In the genomic region with DNA sequence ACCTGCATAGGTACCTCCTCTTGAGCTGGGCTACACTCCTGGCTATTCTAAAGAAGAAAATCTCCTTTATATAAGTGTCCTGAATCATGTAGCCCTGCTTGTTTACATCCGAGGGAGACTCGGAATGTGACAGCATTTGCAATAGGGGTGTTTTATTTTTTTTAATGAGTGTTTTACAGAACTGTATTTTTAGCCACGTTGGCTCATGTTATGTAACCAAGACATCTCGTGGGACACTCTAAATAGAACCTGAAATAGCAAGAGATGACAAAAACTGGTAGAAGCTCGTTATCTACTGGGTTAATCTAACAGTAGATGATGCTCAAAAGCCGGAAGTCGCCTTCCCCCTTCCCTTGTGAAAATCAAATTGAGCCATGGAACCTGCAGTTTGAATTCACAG, we compare ENCODE assay signal across 16 mouse cellular contexts.
DNase-seq lines count a peak whose midpoint lies in the region; ATAC-seq and TF ChIP-seq lines count a peak whose summit lies in the region.
"Had no signal": no experiment of that assay in that cellular context is flagged by ENCODE, and none has a peak within 500 bp of the region (broad histone marks: within the 10 kb centered on the region; RNA-seq: fewer than 3 reads in every experiment).

No protein-coding gene starts in this region.

- H3K36me3 ChIP-seq in midbrain, embryonic 16.5 days (ENCODE audit: control insufficient read depth, insufficient read depth, low read length), result no peaks in the 10 kb centered on the region
- no peaks in the 10 kb centered on the region for H3K36me3 ChIP-seq in hindbrain, embryonic 13.5 days
- H3K36me3 ChIP-seq: neural tube, embryonic 13.5 days had no signal

- H3K27ac ChIP-seq in gastrocnemius, adult 2 months, result peak overlapping the region; percentile 58
- H3K27ac ChIP-seq in midbrain, embryonic 16.5 days (ENCODE audit: low read length), result no peak overlapping the region
- H3K27ac ChIP-seq in hindbrain, embryonic 13.5 days, result no peak overlapping the region
- H3K27ac ChIP-seq: embryonic facial prominence, embryonic 15.5 days; heart, adult 2 months; neural tube, embryonic 13.5 days had no signal

- no peaks in the 10 kb centered on the region for H3K27me3 ChIP-seq in midbrain, embryonic 16.5 days (ENCODE audit: control insufficient read depth, insufficient read depth, low read depth, low read length)
- no peaks in the 10 kb centered on the region for H3K27me3 ChIP-seq in hindbrain, embryonic 13.5 days
- H3K27me3 ChIP-seq: embryonic facial prominence, embryonic 15.5 days; megakaryocyte, embryonic 14.5 days; neural tube, embryonic 13.5 days had no signal

- no peak overlapping the region for H3K4me2 ChIP-seq in midbrain, embryonic 16.5 days (ENCODE audit: low read length)
- no peak overlapping the region for H3K4me2 ChIP-seq in hindbrain, embryonic 13.5 days
- H3K4me2 ChIP-seq: embryonic facial prominence, embryonic 15.5 days; lung, embryonic 14.5 days; neural tube, embryonic 13.5 days had no signal

- no peak overlapping the region for H3K9ac ChIP-seq in midbrain, embryonic 16.5 days (ENCODE audit: low read depth, low read length)
- H3K9ac ChIP-seq in hindbrain, embryonic 13.5 days, result no peak overlapping the region
- H3K9ac ChIP-seq: embryonic facial prominence, embryonic 15.5 days; lung, embryonic 14.5 days; neural tube, embryonic 13.5 days had no signal

- TF ChIP-seq CTCF in gastrocnemius, adult 2 months (IDR thresholded peaks at IDR 0.05), result no peak

- DNase-seq in gastrocnemius, adult 2 months, result no peak
- no peak for DNase-seq in gastrocnemius, postnatal 25 days
- peak; percentile 26 to 56 for DNase-seq in right cerebral cortex, adult 2 months (ENCODE audit: low spot score in 2 of 2)
- DNase-seq in right cerebral cortex, postnatal 14 days, result no peak
- DNase-seq in left cerebral cortex, postnatal 14 days (ENCODE audit: low spot score in 2 of 2), result peak; percentile 30 to 79
- no peak for DNase-seq in c-Kit-positive CD71-positive TER-119-positive erythroid progenitor cells, embryonic 14.5 days (ENCODE audit: low spot score)
- DNase-seq: adrenal gland, adult 2 months; cerebellum, adult 2 months; heart, adult 2 months; lung, embryonic 14.5 days; thymus, postnatal 4 days had no signal

- ATAC-seq in midbrain, embryonic 16.5 days, result no peak
- ATAC-seq in hindbrain, embryonic 13.5 days (ENCODE audit: low FRiP score), result no peak

- 90% methylated on average over 7 of the region's 7 CpGs for WGBS in midbrain, embryonic 16.5 days
- 92% methylated on average over 7 of the region's 7 CpGs for WGBS in hindbrain, embryonic 13.5 days

- intact Hi-C loops in gastrocnemius, adult 2 months (cut with DNase I), result no loop called here
- intact Hi-C loops in left cerebral cortex, postnatal 14 days (cut with DNase I), result loop anchor here (5.0 kb wide), 2 partner anchors 77 to 158 kb away; a partner anchor contains a TSS

- H3K4me1 ChIP-seq in midbrain, embryonic 16.5 days (ENCODE audit: control insufficient read depth, insufficient read depth, low read length), result no peaks in the 10 kb centered on the region
- no peaks in the 10 kb centered on the region for H3K4me1 ChIP-seq in hindbrain, embryonic 13.5 days (replicated peaks)
- H3K4me1 ChIP-seq: embryonic facial prominence, embryonic 15.5 days; neural tube, embryonic 13.5 days had no signal

- H3K9me3 ChIP-seq in midbrain, embryonic 16.5 days (replicated peaks; ENCODE audit: control insufficient read depth, low read length, poor library complexity, severe bottlenecking), result no peaks in the 10 kb centered on the region
- no peaks in the 10 kb centered on the region for H3K9me3 ChIP-seq in hindbrain, embryonic 13.5 days
- H3K9me3 ChIP-seq: embryonic facial prominence, embryonic 15.5 days; megakaryocyte, embryonic 14.5 days; neural tube, embryonic 13.5 days had no signal

- no peak overlapping the region for H3K4me3 ChIP-seq in gastrocnemius, adult 2 months
- H3K4me3 ChIP-seq in midbrain, embryonic 16.5 days (ENCODE audit: low read depth, low read length), result no peak overlapping the region
- H3K4me3 ChIP-seq in hindbrain, embryonic 13.5 days, result no peak overlapping the region
- H3K4me3 ChIP-seq: embryonic facial prominence, embryonic 15.5 days; heart, adult 2 months; megakaryocyte, embryonic 14.5 days; neural tube, embryonic 13.5 days had no signal

Comparison
In these comparisons a context has a peak if more than half of its experiments do, and no peak if none do; other contexts are left out.
1. DNase-seq: peak in right cerebral cortex, adult 2 months (2 of 2) and left cerebral cortex, postnatal 14 days (2 of 2); none in gastrocnemius, adult 2 months (single experiment), gastrocnemius, postnatal 25 days (single experiment), right cerebral cortex, postnatal 14 days (single experiment) and c-Kit-positive CD71-positive TER-119-positive erythroid progenitor cells, embryonic 14.5 days (single experiment).